Mouse (Mus musculus) adrenal gland, postnatal 4 days (tissue): ENCODE measurements around the gene Rhox3a. TPM values are rescaled to one million over a fixed set of nuclear protein-coding genes. Genes with fewer than 3 reads are reported as not detected.
"Not testable (repeated sequence)": the region's sequence is repeated elsewhere in the genome, so short reads cannot be mapped to it uniquely, and the experiment has no call there.

ENCODE experiments used
- DNase-seq, 2 experiments: peaks; one replicate each; pipeline ENCODE4 v3.0.0; 2021 to 2022; ENCODE audit warnings: low spot score in 2 of 2, mixed read lengths in 2 of 2
- long read RNA-seq, 2 experiments: library from polyadenylated mRNA; stranded (forward); transcript quantifications; one replicate each; pipeline ENCODE4 v2.0.0; 2021
- total RNA-seq, 2 experiments: library from RNA; stranded (reverse); gene quantifications; 2 replicates each; pipeline ENCODE4 v1.2.3; 2021

Gene Rhox3a
- total RNA-seq = not detected
- long read RNA-seq, experiment 1 = 0 reads
- long read RNA-seq, experiment 2 = 0 reads

GRCm38 (mm10) chrX:37249619-37250018, at the start of gene Rhox3a:
Gene Rhox3a, plus strand, starts transcription at chrX:37249919.
- DNase-seq = not testable (repeated sequence)

GRCm38 (mm10) chrX:37210941-37211340, 38.8 kb upstream of the Rhox3a start, which contains the start of gene Gm9:
Gene Gm9, minus strand, starts transcription at chrX:37211041.
- DNase-seq = no peak

GRCm38 (mm10) chrX:37222158-37222557, 27.6 kb upstream of the Rhox3a start, which contains the start of gene Rhox1:
Gene Rhox1, minus strand, starts transcription at chrX:37222258.
- not testable (repeated sequence) for DNase-seq

GRCm38 (mm10) chrX:37244676-37245075, 5.0 kb upstream of the Rhox3a start, which contains the start of gene Rhox2a:
Gene Rhox2a, plus strand, starts transcription at chrX:37244976.
- not testable (repeated sequence) for DNase-seq

GRCm38 (mm10) chrX:37265038-37265437, 15.3 kb downstream of the Rhox3a start, which contains the start of gene Rhox4a:
Gene Rhox4a, plus strand, starts transcription at chrX:37265338.
- DNase-seq = not testable (repeated sequence)

Other genes starting within 250 kb of the Rhox3a start
- 1 to 10 TPM in 1 of 2 experiments, under 1 TPM in 1; 0.85 to 1.1 TPM for gene Sowahd, start 201.1 kb upstream of the Rhox3a start, total RNA-seq
- 100 to 1,000 TPM; 876 to 893 TPM for gene Rpl39, start 164.5 kb upstream of the Rhox3a start, total RNA-seq
- 10 to 100 TPM; 26.9 to 27.7 TPM for gene Upf3b, start 139.6 kb upstream of the Rhox3a start, total RNA-seq
- gene Nkap, start 123.1 kb upstream of the Rhox3a start, total RNA-seq = 10 to 100 TPM; 20.7 to 21.0 TPM
- not detected for gene Akap14, start 81.1 kb upstream of the Rhox3a start, total RNA-seq
- 100 to 1,000 TPM; 215 to 220 TPM for gene Ndufa1, start 58.8 kb upstream of the Rhox3a start, total RNA-seq
- 1 to 10 TPM; 4.9 to 5.7 TPM for gene Rnf113a1, start 58.7 kb upstream of the Rhox3a start, total RNA-seq
- not detected for gene Gm9, start 38.9 kb upstream of the Rhox3a start, total RNA-seq
- gene Rhox1, start 27.7 kb upstream of the Rhox3a start, total RNA-seq = not detected
- gene Rhox2a, start 4.9 kb upstream of the Rhox3a start, total RNA-seq = not detected
- gene Rhox4a, start 15.4 kb downstream of the Rhox3a start, total RNA-seq = not detected
- gene Rhox3a2, start 130.1 kb downstream of the Rhox3a start, total RNA-seq = not detected
- gene Rhox4a2, start 140.9 kb downstream of the Rhox3a start, total RNA-seq = not detected
- not detected for gene Rhox2b, start 162.1 kb downstream of the Rhox3a start, total RNA-seq
- not detected for gene Rhox4b, start 182.6 kb downstream of the Rhox3a start, total RNA-seq
- not detected for gene Rhox2c, start 203.8 kb downstream of the Rhox3a start, total RNA-seq
- gene Rhox3c, start 208.7 kb downstream of the Rhox3a start, total RNA-seq = not detected
- not detected for gene Rhox4c, start 230.4 kb downstream of the Rhox3a start, total RNA-seq
- not detected for gene Rhox2d, start 243.5 kb downstream of the Rhox3a start, total RNA-seq